Comparison of ENCODE assay signal across 7 mouse cellular contexts in the genomic region with DNA sequence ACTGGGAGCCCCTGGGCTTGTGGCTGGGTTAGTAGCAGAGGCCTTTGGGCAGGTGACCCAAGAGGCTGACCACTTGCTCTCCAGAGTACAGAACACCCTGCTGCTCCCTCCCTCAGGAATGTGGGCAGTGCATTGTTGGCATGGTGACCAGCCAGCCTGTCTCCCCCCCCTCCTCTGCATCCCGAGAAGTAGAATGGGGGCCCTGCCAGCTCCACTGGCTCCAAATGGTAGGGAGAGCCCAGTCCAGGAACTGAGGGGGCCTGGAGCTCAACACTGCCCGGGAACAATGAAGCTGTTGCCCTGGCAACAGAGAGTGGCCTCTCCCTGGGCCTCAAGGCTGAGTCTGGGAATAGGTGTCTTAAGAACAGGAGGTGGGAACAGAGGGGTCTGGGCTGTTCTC.
A peak's percentile ranks its signal among the peaks of the same experiment; 100 is the strongest.
DNase-seq lines count a peak whose midpoint lies in the region; ATAC-seq and TF ChIP-seq lines count a peak whose summit lies in the region.

No protein-coding gene starts in this region.

- TF ChIP-seq POLR2A in lung, adult 2 months (IDR thresholded peaks at IDR 0.05; ENCODE audit: borderline replicate concordance, extremely low read depth, low read depth, low read length), result no peak

- H3K4me1 ChIP-seq in lung, adult 2 months (ENCODE audit: control insufficient read depth, insufficient read depth, low read length), result no peaks in the 10 kb centered on the region
- H3K4me1 ChIP-seq in embryonic facial prominence, embryonic 15.5 days, result peaks cover 7% of the 10 kb centered on the region
- 0 out of 2 replicates have a peak, but pooled peaks cover 5% of the 10 kb centered on the region for H3K4me1 ChIP-seq in intestine, embryonic 15.5 days (replicated peaks)

- H3K9me3 ChIP-seq in embryonic facial prominence, embryonic 15.5 days (replicated peaks), result no peaks in the 10 kb centered on the region
- no peaks in the 10 kb centered on the region for H3K9me3 ChIP-seq in intestine, embryonic 15.5 days

- no peaks in the 10 kb centered on the region for H3K36me3 ChIP-seq in embryonic facial prominence, embryonic 15.5 days
- H3K36me3 ChIP-seq in intestine, embryonic 15.5 days, result no peaks in the 10 kb centered on the region

- no peak overlapping the region for H3K4me3 ChIP-seq in lung, adult 2 months (replicated peaks; ENCODE audit: extremely low read depth, low read depth, low read length)
- no peak overlapping the region for H3K4me3 ChIP-seq in embryonic facial prominence, embryonic 15.5 days (replicated peaks)
- H3K4me3 ChIP-seq in intestine, embryonic 15.5 days (replicated peaks), result no peak overlapping the region

- TF ChIP-seq CTCF in lung, adult 2 months (IDR thresholded peaks at IDR 0.05; ENCODE audit: insufficient read depth, low read length), result no peak

- peak; percentile 7 to 16 for DNase-seq in lung, adult 18-20 months
- no peak for DNase-seq in lung, adult 2 months
- DNase-seq in lung, postnatal 25 days (ENCODE audit: low spot score), result peak; percentile 15
- peak; percentile 21 for DNase-seq in yolk sac, embryonic 10.5 days (ENCODE audit: low spot score)
- DNase-seq in urinary bladder, adult 2 months (ENCODE audit: low spot score), result no peak

- H3K27me3 ChIP-seq in embryonic facial prominence, embryonic 15.5 days, result no peaks in the 10 kb centered on the region
- no peaks in the 10 kb centered on the region for H3K27me3 ChIP-seq in intestine, embryonic 15.5 days (replicated peaks)

- H3K27ac ChIP-seq in embryonic facial prominence, embryonic 15.5 days (replicated peaks), result no peak overlapping the region
- H3K27ac ChIP-seq in intestine, embryonic 15.5 days, result no peak overlapping the region

- WGBS in lung, adult 2 months, result 3% methylated on average over 2 of the region's 2 CpGs
- WGBS in embryonic facial prominence, embryonic 15.5 days, result 7% methylated on average over 2 of the region's 2 CpGs
- WGBS in intestine, embryonic 15.5 days, result 6% methylated on average over 2 of the region's 2 CpGs

- no peak overlapping the region for H3K4me2 ChIP-seq in embryonic facial prominence, embryonic 15.5 days (replicated peaks)
- H3K4me2 ChIP-seq in intestine, embryonic 15.5 days (replicated peaks), result no peak overlapping the region

- H3K9ac ChIP-seq in embryonic facial prominence, embryonic 15.5 days, result no peak overlapping the region
- no peak overlapping the region for H3K9ac ChIP-seq in intestine, embryonic 15.5 days

- ATAC-seq in embryonic facial prominence, embryonic 15.5 days (ENCODE audit: insufficient number of reproducible peaks, low FRiP score, low TSS enrichment, low read depth), result 0 out of 2 replicates have a peak, but pooled peaks have one; percentile 20
- ATAC-seq in intestine, embryonic 15.5 days, result peak; percentile 63; the same call in 1 of the 2 replicates

Comparison
In these comparisons a context has a peak if more than half of its experiments do, and no peak if none do; other contexts are left out.
1. DNase-seq: peak in lung, adult 18-20 months (2 of 2), lung, postnatal 25 days (single experiment) and yolk sac, embryonic 10.5 days (single experiment); none in lung, adult 2 months (single experiment) and urinary bladder, adult 2 months (single experiment).